Mouse (Mus musculus): Measurements from ENCODE around the gene Sik2. TPM values are rescaled to one million over a fixed set of nuclear protein-coding genes. Genes with fewer than 3 reads are reported as not detected.

Gene Sik2
- total and polyA plus RNA-seq, 2 experiments from 2014 or later = 9.1 to 23.9 TPM

- ATAC-seq (ENCODE audit: insufficient read depth, low read depth) (no peak), DNase-seq (ENCODE audit: low spot score) (no peak)
- Histone ChIP-seq H3K27ac (ENCODE audit: low read depth) (no peak overlapping the region), H3K4me1 (ENCODE audit: control insufficient read depth, insufficient read depth) (peaks cover 11% of the 10 kb centered on the region), H3K4me3 (ENCODE audit: low read depth, low read length) (no peak overlapping the region), H3K9ac (replicated peaks; ENCODE audit: low read depth, low read length) (no peak overlapping the region), H3K27me3 (ENCODE audit: control insufficient read depth, insufficient read depth, low read length) (no peaks in the 10 kb centered on the region), H3K4me2 (ENCODE audit: low read depth, low read length) (no peak overlapping the region), H3K9me3 (replicated peaks; ENCODE audit: control insufficient read depth, low read length) (no peaks in the 10 kb centered on the region), H3K36me3 (replicated peaks; ENCODE audit: control insufficient read depth, insufficient read depth, low read length) (peaks cover 29% of the 10 kb centered on the region)
- 62% methylated on average over 4 of the region's 4 CpGs for WGBS
- no peak for TF ChIP-seq CTCF (IDR thresholded peaks at IDR 0.05; ENCODE audit: low read depth)
These were observed 118.9 kb downstream of the Sik2 start for GRCm38 (mm10) chr9:50889964-50890363.

- DNase-seq (ENCODE audit: low spot score) (no peak), ATAC-seq (ENCODE audit: insufficient read depth, low read depth) (no peak)
- H3K9me3 ChIP-seq (replicated peaks; ENCODE audit: control insufficient read depth, low read length) = no peaks in the 10 kb centered on the region
- H3K27me3 ChIP-seq (ENCODE audit: control insufficient read depth, insufficient read depth, low read length) = no peaks in the 10 kb centered on the region
- 63% methylated on average over 6 of the region's 6 CpGs for WGBS
- H3K4me3 ChIP-seq (ENCODE audit: low read depth, low read length) = no peak overlapping the region
- H3K36me3 ChIP-seq (replicated peaks; ENCODE audit: control insufficient read depth, insufficient read depth, low read length) = peaks cover 22% of the 10 kb centered on the region
- peaks cover 11% of the 10 kb centered on the region for H3K4me1 ChIP-seq (ENCODE audit: control insufficient read depth, insufficient read depth)
- H3K4me2 ChIP-seq (ENCODE audit: low read depth, low read length) = no peak overlapping the region
- no peak overlapping the region for H3K27ac ChIP-seq (ENCODE audit: low read depth)
- H3K9ac ChIP-seq (replicated peaks; ENCODE audit: low read depth, low read length) = no peak overlapping the region
- no peak for TF ChIP-seq EP300 (IDR thresholded peaks at IDR 0.05; ENCODE audit: low read depth)
- no peak for TF ChIP-seq CTCF (IDR thresholded peaks at IDR 0.05; ENCODE audit: low read depth)
These were observed 119.7 kb downstream of the Sik2 start for GRCm38 (mm10) chr9:50889211-50889610.

DNA sequence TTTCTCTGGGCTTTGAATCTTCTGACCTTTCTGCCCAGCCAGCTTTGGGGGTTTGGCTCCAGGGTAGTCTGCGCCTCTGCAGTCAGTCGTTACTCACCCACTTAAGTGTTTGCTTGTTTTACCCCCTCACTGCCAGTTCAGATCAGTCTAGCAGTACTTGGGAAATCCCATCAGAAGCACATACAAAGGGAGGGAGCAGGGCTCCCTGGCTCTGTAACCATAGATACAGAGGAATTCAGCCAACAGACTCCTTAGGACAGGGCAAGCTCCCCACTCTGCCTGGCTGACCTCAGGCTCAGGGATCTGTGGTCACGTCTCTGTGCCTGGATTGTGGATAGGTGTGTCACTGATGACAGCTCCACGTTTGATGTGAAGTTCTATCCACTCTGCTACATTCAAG is 121.5 kb downstream of the Sik2 start:
- Histone ChIP-seq H3K27ac (ENCODE audit: low read depth) (0 out of 2 replicates have a peak overlapping the region, but pooled peaks have one; percentile 3), H3K9me3 (replicated peaks; ENCODE audit: control insufficient read depth, low read length) (no peaks in the 10 kb centered on the region), H3K27me3 (ENCODE audit: control insufficient read depth, insufficient read depth, low read length) (no peaks in the 10 kb centered on the region), H3K4me1 (ENCODE audit: control insufficient read depth, insufficient read depth) (peaks cover 11% of the 10 kb centered on the region), H3K4me2 (ENCODE audit: low read depth, low read length) (no peak overlapping the region), H3K9ac (replicated peaks; ENCODE audit: low read depth, low read length) (no peak overlapping the region), H3K36me3 (replicated peaks; ENCODE audit: control insufficient read depth, insufficient read depth, low read length) (peaks cover 15% of the 10 kb centered on the region), H3K4me3 (ENCODE audit: low read depth, low read length) (no peak overlapping the region)
- no peak for TF ChIP-seq EP300 (IDR thresholded peaks at IDR 0.05; ENCODE audit: low read depth)
- TF ChIP-seq CTCF (IDR thresholded peaks at IDR 0.05; ENCODE audit: low read depth) = no peak
- WGBS = 31% methylated on average over 4 of the region's 4 CpGs
- ATAC-seq (ENCODE audit: insufficient read depth, low read depth) = no peak; the same call in 1 of the 2 replicates
- peak; percentile 32 for DNase-seq (ENCODE audit: low spot score)

GRCm38 (mm10) chr9:50886870-50887269 is 122.0 kb downstream of the Sik2 start:
- no peaks in the 10 kb centered on the region for H3K9me3 ChIP-seq (replicated peaks; ENCODE audit: control insufficient read depth, low read length)
- H3K4me3 ChIP-seq (ENCODE audit: low read depth, low read length) = no peak overlapping the region
- no peak for DNase-seq (ENCODE audit: low spot score)
- no peak for ATAC-seq (ENCODE audit: insufficient read depth, low read depth)
- H3K4me1 ChIP-seq (ENCODE audit: control insufficient read depth, insufficient read depth) = peaks cover 11% of the 10 kb centered on the region
- TF ChIP-seq CTCF (IDR thresholded peaks at IDR 0.05; ENCODE audit: low read depth) (no peak), EP300 (IDR thresholded peaks at IDR 0.05; ENCODE audit: low read depth) (no peak)
- H3K4me2 ChIP-seq (ENCODE audit: low read depth, low read length) = no peak overlapping the region
- no peaks in the 10 kb centered on the region for H3K27me3 ChIP-seq (ENCODE audit: control insufficient read depth, insufficient read depth, low read length)
- no peak overlapping the region for H3K27ac ChIP-seq (ENCODE audit: low read depth)
- H3K9ac ChIP-seq (replicated peaks; ENCODE audit: low read depth, low read length) = no peak overlapping the region
- 95% methylated on average over 1 of the region's 1 CpGs for WGBS
- peaks cover 14% of the 10 kb centered on the region; the same call in 1 of the 2 replicates for H3K36me3 ChIP-seq (replicated peaks; ENCODE audit: control insufficient read depth, insufficient read depth, low read length)

DNA sequence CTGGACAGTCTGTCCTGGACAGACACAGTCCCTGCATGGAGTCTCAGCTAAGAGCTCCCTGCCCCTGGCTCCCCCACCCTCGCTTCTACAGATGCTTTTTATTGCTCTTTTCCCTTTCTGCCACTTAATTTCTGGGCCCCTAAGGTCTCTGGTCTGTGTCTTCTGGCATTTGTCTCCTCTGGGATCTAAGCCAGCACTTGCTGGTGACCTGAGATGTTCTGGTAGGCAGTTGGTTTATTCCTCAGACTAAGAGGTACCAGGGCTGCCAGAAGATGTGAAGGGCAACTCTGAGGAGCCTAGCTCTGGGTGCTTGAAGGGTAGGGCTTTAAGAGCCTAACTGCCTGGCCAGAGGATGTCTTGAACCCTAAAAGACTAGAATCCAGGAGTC is 123.3 kb downstream of the Sik2 start:
- 55% methylated on average over 1 of the region's 1 CpGs for WGBS
- Histone ChIP-seq H3K9me3 (replicated peaks; ENCODE audit: control insufficient read depth, low read length) (no peaks in the 10 kb centered on the region), H3K9ac (replicated peaks; ENCODE audit: low read depth, low read length) (no peak overlapping the region), H3K4me2 (ENCODE audit: low read depth, low read length) (no peak overlapping the region), H3K27me3 (ENCODE audit: control insufficient read depth, insufficient read depth, low read length) (no peaks in the 10 kb centered on the region), H3K4me1 (ENCODE audit: control insufficient read depth, insufficient read depth) (peaks cover 11% of the 10 kb centered on the region), H3K4me3 (ENCODE audit: low read depth, low read length) (no peak overlapping the region), H3K36me3 (replicated peaks; ENCODE audit: control insufficient read depth, insufficient read depth, low read length) (peaks cover 15% of the 10 kb centered on the region), H3K27ac (ENCODE audit: low read depth) (peak overlapping the region; percentile 58)
- no peak for TF ChIP-seq CTCF (IDR thresholded peaks at IDR 0.05; ENCODE audit: low read depth)
- TF ChIP-seq EP300 (IDR thresholded peaks at IDR 0.05; ENCODE audit: low read depth) = no peak
- ATAC-seq (ENCODE audit: insufficient read depth, low read depth) = no peak
- no peak for DNase-seq (ENCODE audit: low spot score)

Measured in heart, postnatal 0 days (tissue).